Mouse (Mus musculus) thymus, postnatal 4 days (tissue): ENCODE measurements at regions not wholly inside any gene's neighbourhood (a gene's known extent, or its start where the extent isn't known, plus 50 kb on each side); places are given as distances from the start of the nearest gene placed in this dataset.

ENCODE experiments used
- DNase-seq: peaks from one replicate; pipeline ENCODE4 v3.0.0; 2021

DNA sequence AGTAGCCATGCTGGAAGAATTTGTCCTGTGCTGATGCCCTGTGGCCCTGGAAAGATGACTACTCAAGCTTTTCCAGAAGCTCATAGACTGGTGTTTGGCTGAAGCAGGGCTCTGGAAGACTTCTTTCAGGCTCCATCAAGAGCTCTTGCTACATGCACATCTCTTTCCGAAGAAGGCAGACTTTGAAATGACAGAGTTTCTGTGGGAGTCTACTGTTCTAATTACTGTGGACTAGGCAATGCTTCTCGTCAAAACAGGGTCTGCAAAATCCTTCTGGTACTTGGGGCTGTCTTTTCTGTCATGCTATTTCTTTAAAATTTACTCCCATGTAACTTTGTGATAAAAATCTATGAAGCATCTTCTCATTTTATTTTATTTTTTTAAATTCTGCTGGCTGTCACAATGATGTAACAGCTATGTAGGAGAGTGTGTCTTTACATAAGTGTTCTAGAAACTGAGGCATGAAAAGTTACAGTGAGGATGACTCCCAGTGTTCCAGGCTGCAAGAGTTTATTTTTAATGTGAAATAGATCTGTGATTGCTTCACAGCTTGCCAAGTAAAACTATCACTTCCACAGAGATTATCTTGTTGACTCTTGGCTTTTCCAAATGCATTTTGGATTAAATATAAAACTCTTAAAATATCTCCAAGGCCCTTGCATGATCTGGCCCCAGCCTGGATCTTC is 244.9 kb upstream of the Nmur2 start:
- no peak for DNase-seq

- DNase-seq = no peak
Measured at GRCm38 (mm10) chr11:56281201-56281600, 240.4 kb upstream of the Nmur2 start.

DNA sequence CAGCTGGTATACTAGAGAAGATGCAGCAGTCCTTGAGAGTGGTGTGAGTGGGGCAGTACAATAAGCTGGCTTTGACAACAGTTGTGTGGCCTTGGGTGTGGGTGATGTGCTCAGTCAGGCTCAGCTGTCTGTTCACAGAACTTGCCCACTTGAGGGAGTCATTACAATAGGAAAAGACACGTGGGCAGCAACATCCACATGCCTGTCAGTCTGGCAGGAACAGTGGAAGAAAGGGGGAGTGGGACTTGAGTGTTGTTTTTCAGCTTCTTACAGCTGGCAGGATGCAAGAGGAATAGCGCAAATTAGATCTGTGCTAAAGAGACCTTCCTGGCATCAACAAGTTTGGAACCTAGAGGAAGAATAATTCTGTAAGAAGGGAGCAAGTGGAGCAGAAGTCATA is 239.4 kb upstream of the Nmur2 start:
- no peak for DNase-seq

GRCm38 (mm10) chr11:56269915-56270493 is 229.2 kb upstream of the Nmur2 start:
- DNase-seq = no peak

DNA sequence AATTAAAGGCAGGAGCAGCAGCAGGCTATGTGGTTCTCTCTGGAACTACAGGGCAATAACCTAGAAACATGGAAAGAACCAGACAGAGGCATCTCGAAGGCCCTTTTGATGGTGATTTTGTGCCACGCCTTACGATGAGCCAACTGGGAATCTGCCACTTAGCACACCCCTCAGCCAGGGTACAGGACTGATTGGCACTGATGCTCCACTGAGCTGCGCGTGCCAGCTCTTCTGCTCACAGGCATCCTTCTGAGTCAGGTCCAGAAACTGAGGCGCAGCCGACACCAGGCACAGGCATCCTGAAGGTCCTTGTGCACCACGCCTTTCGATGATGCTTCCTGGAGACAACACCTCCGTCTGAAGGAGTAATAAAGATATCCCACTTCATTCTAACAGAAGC is 221.9 kb upstream of the Nmur2 start:
- no peak for DNase-seq

DNA sequence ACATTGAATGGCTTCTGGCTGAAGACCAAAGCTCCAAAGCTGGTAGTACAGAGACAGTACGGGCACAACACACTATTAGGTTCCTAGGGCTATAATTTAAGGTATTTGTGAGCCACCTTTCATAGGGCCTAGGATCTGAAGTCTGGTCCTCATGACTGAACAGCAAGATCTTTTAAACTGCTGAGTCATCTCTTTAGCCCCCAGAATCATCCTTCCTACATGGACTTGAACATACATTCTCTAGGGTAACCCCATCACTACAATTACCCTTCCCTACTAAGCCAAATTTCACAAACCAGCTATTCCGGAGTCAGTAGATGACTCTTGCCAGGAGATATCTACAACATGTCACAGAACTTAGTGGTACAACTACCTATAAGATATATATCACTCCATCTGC is 215.5 kb upstream of the Nmur2 start:
- no peak for DNase-seq

DNA sequence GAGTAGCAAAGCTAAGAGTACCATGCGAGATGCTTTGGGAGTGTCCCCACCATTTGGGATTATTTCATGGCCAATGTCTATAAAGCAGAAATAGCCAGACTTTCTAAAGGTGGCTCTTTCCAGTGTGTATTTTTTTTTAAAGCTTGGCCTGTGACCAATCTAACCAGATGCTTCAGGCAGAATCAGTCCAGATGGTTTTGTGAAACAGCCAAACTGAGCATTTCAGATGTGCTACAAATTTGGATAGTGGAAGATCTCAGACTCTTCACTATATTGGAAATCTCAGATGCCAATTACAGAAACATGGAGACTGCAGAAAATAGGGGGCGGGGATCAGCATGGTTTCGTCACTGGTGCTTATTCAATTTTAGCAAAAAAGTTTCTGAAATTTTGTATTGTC is 213.6 kb upstream of the Nmur2 start:
- no peak for DNase-seq

- DNase-seq = no peak
Measured at GRCm38 (mm10) chr11:56247333-56247823, 206.6 kb upstream of the Nmur2 start.

DNA sequence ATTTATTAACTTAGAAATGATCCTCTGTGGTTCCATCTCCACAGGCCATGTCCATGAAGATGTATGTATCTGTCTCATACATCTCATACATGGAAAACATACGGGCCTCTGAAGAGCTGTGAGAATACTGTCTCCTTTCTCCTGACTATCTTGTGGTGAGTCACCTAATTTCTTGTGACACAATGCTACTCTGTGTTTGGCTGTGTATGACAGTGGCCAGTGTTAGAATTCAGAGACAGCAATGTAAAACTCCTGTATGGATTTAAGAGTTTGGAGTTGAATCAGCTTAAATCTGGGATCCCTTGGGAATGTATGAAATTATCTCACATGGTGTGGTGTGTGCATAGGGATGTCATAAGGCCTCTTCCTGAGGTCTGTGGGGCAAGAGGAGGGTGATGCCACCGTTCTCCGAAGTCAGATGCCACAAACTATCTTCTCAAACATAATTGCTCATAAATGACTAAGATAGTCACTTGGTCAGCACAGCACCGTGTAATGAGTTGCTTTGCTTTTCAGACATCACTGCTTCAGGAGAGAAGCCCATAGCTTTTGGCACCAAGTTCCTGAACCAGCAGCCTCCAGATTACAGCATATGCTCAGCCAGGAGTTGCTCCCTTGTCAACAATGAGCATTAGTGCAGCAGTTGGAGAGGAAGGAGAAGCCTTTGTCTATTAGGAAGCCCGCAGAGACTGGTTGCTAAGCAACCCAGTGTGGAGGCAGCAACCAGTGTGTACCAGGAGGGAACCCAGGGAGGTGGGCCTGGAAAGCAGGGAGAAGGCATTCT is 205.9 kb upstream of the Nmur2 start:
- no peak for DNase-seq

DNA sequence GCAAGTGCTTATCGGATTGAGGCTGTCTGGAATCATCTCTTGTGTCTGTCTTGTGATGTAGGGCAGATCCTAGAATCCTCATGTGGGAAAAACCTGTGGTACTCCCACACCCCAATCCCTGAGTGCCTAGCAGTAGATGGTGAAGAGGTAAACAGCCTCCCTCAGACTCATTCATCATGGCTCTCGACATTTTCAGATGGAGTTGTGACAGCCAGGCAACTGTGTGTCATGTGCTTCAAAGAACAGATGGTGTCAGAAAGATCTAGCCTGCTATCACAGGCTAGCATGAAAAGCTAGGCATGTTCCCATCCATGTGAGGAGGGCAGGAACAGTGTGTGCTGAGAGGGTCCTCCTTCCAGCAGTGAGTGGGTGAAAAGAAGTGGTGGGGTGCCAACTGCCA is 204.1 kb upstream of the Nmur2 start:
- no peak for DNase-seq

DNA sequence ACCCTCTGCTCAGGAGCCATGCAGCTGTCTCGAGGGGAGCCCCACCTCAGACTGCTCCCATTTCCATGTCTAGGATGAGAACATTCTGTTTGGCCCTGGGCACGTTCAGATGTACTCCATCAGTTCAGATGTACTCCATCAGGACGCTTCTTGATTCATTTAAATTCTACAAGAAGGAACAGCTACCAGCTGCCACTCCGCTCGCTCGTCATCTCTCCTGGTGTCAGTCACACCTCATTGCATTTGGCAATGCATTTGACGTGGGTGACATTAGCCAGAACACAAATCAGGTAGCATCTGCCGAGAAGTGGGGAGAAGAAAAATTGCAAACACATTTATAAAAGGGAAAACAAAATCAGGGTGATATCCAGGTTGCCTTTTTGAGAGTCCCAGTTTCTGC is 202.6 kb upstream of the Nmur2 start:
- DNase-seq = no peak

DNA sequence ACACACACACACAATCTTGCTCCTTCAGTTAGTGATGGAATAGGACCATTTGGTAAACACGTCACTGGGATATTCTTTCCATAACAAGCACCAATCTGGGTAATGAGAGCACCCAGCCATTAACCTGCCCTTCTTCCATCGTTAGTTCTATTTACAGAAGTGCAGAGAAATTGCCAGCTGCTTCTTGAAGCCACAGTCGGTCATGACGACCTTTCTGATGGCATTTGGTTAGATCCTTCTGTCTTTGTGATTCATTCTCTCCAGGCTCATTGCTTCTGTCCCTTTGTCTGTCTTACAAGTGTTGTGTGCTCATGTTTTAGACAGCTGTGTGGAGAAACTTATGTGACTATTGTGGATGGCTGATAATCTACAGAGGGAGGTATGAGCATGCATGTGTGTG is 197.9 kb upstream of the Nmur2 start:
- no peak for DNase-seq

DNA sequence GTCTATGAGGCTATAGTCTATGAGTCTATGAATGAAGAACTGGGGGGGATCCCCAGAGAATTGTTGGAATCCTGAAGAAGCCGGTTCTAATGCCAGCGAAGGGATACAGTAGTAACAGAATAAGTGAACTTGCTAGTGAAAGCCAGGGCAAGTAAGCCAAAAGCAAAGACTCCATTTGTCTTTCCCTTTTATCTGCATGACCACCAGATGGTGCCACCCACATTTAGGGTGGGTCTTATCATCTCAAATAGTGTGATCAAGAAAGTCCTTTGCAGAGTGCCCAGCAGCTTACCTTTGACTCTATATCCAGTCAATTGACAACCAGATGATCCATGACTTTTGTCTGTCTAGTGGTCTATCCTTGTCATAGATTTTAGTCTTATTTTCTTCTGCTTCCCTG is 184.2 kb upstream of the Nmur2 start:
- peak; percentile 19 for DNase-seq

- no peak for DNase-seq
Measured at GRCm38 (mm10) chr11:56215706-56216105, 174.9 kb upstream of the Nmur2 start.

DNA sequence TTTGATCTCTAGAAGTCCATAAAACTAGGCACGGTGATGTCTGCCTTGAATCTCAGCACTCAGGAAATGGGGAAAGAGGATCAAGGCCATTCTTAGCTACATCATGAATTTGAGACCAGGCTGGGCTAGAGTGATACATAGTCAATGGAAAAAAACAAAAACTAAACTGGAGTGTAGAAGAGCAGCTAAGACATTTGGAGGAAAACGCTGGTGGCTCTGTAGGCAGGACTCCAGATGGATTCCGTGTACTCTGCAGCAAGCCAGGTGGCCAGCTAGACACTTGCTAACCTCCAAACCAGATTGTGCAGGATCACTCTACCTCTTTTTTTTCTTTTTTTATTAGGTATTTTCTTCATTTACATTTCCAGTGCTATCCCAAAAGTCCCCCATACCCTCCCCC is 161.0 kb upstream of the Nmur2 start:
- no peak for DNase-seq

GRCm38 (mm10) chr11:56195316-56195715 is 154.5 kb upstream of the Nmur2 start:
- DNase-seq = no peak

DNA sequence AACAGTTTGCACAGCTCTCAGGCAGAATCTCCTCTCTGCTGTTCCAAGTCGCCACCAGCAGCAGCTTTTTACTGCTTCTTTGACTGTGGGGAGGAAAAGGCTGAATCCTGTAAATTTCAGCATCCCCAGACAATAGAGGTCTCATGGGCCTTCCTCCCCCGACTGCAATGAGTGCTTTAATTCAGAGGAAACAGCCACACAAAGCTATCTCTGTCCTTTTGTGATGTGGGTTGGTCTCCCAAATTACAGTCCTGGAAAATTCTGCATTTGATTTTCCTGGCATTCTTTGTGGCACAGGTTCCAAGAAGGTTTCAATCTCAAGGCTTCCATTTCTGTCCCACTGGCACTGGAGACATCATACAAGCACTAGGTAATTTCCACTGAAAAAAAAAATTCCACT is 152.6 kb upstream of the Nmur2 start:
- DNase-seq = no peak

DNA sequence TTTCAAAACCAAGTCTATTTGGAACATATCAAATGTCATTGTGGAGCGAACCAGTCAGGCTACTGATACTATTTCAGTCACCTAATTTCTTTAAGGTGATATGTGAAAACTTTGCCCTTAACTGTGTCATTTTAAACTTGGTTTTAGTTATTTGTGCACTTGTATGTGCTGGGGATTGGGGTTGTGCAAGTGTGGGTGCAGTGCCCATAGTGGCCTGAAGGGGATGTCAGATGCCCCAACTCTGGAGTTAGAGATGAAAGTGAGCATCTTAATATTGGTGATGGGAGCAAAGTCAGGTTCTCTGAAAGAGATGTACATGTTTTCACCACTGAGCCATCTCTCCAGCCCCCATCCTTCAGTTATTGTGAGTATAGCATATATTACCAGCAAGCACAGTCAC is 133.1 kb upstream of the Nmur2 start:
- DNase-seq = no peak

DNA sequence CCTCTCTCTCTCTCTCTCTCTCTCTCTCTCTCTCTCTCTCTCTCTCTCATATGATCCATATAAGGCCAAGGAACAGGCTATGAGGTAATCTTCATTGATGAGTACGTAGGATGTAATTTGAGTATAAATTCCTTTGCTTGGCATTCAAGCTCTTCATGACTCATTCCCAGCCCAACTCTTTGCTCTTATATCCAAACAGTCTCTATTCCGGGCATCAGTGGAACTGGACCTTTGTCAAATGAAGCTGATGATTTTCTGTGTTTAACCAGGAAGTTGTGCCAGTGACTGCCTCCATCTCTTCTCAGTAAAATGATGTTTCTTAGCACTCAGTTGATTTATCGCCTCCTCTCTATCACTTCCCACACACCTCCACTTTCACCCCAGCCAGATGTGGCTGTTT is 132.4 kb upstream of the Nmur2 start:
- DNase-seq = no peak

DNA sequence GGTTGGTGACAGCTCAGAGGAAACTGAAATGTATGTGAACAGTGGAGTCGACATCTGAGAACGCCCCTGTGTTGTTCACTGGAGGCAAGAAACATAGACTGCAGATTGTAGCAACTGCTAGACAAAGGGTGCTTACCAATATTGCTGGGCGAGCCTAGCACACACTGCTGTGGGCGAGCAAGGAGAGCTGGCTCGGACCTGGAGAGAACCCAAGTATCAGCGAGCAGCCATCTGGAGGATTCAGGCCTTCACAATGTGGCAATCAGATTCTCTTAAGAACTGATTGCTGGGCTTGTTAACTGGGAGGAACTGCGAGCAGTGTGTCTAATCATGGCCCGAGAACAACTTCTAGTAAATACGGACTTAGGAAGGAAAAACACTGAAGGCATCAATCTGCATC is 128.8 kb upstream of the Nmur2 start:
- DNase-seq = no peak

DNA sequence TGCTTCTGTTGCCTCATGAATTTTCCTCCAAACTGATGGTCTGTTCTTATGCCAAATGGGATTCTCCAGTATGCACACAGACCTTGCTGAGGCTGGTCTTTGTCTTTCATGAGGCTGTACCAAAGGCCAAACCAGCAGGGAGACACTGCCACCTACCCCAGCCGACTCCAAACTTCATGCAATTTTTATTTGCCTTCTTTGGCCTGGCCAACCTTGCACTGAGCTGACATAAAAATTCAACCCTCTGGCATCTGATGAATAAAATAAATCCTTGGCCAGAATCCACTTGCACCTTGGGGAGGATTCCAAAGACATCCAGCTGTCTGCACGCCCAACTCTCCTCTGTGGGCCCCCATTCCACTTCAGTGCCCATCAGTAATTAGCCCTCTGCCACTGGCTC is 126.0 kb upstream of the Nmur2 start:
- DNase-seq = no peak

GRCm38 (mm10) chr11:56165759-56166158 is 124.9 kb upstream of the Nmur2 start:
- no peak for DNase-seq

- DNase-seq = no peak
Measured at GRCm38 (mm10) chr11:56160286-56160685, 119.5 kb upstream of the Nmur2 start.

DNA sequence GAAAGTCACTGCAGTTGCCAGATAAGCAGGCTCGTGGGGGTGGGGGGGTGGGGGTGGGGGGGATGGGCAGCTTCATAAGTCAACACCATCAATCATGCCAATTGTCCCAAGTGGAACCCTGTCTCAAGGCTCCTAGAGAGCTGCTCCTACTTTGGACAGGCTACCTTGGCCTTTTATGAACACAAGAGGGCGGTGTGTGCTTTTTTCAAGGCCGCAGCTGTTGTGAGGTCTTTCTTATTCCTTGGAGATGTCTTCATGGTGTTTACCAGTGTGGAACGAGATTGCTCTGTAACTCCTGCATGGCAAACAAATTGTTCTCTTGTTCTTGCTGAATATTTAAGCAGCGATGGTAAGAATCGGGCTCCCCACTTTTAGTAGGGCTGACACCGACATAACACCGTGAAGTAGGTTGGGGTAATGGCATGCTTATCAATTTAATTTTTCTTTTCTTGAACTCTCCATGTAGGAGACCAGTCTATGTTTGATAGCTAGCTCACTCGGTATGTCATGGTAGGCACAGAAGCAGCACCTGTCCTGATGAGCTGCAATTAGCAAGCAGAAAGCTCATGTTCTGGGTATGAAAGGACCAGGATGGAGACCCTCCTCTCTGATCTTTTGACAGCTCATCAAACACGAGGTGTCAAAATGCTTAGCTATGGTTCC is 118.7 kb upstream of the Nmur2 start:
- no peak for DNase-seq
